Mouse (Mus musculus) heart, embryonic 10.5 days (tissue): Measurements from ENCODE around the gene Eif4e2. TPM values are rescaled to one million over a fixed set of nuclear protein-coding genes. Genes with fewer than 3 reads are reported as not detected.

Experiments used
- DNase-seq: peaks from one replicate; pipeline ENCODE4 v3.0.0-alpha.2; 2017; ENCODE audit warnings: low spot score
- H3K27ac ChIP-seq: fragments of 300-500 bp; sonication (generic); 2 replicates; pipeline ENCODE4 v1.5.1; 2016; ENCODE audit warnings: mild to moderate bottlenecking
- H3K27me3 ChIP-seq: fragments of 300-500 bp; sonication (generic); 2 replicates; pipeline ENCODE4 v1.6.1; 2016; ENCODE audit warnings: mild to moderate bottlenecking; ENCODE audit not compliant: poor library complexity, insufficient read depth, severe bottlenecking
- H3K36me3 ChIP-seq: fragments of 300-500 bp; sonication (generic); 2 replicates; pipeline ENCODE4 v1.6.1; 2016; ENCODE audit warnings: mild to moderate bottlenecking, moderate library complexity
- H3K4me1 ChIP-seq: fragments of 300-500 bp; sonication (generic); 2 replicates; pipeline ENCODE4 v1.6.1; 2016; ENCODE audit warnings: mild to moderate bottlenecking
- H3K4me3 ChIP-seq: fragments of 300-500 bp; sonication (generic); 2 replicates; pipeline ENCODE4 v1.5.1; 2016; ENCODE audit warnings: mild to moderate bottlenecking, moderate library complexity
- H3K9me3 ChIP-seq: fragments of 300-500 bp; sonication (generic); 2 replicates; pipeline ENCODE4 v1.6.1; 2016; ENCODE audit warnings: mild to moderate bottlenecking, moderate library complexity
- WGBS: fragments of 180-500 bp; shearing (Covaris S2); methylation state at CpG from one replicate; pipeline ENCODE4 v1.1.7; 2016; 5-methylcytosine and 5-hydroxymethylcytosine counted together
- polyA plus RNA-seq: library from polyadenylated mRNA; unstranded; fragments of >200 nt; fragmentation: Nextera tagmentation; extraction: Ambion mirVana; gene quantifications from 2 replicates; pipeline ENCODE4 v1.2.1, GENCODE M21; 2016

The Eif4e2 gene
- polyA plus RNA-seq, 1 experiment from 2014 or later: 174 TPM

GRCm38 (mm10) chr1:87270641-87271467, 57.1 kb downstream of the Eif4e2 start:
- Histone ChIP-seq H3K9me3 (no peaks in the 10 kb centered on the region), H3K36me3 (no peaks in the 10 kb centered on the region), H3K27me3 (peaks cover 57% of the 10 kb centered on the region), H3K4me1 (peaks cover 40% of the 10 kb centered on the region), H3K27ac (peak overlapping the region; percentile 47; the same call in 1 of the 2 replicates), H3K4me3 (peak overlapping the region; percentile 35)
- DNase-seq: no peak
- WGBS: 5% methylated on average over 19 of the region's 20 CpGs

GRCm38 (mm10) chr1:87271596-87271995, 57.9 kb downstream of the Eif4e2 start:
- Histone ChIP-seq H3K9me3 (no peaks in the 10 kb centered on the region), H3K4me1 (peaks cover 38% of the 10 kb centered on the region), H3K27ac (no peak overlapping the region), H3K27me3 (peaks cover 49% of the 10 kb centered on the region), H3K4me3 (no peak overlapping the region), H3K36me3 (no peaks in the 10 kb centered on the region)
- no peak for DNase-seq
- WGBS: 67% methylated on average over 1 of the region's 1 CpGs

DNA sequence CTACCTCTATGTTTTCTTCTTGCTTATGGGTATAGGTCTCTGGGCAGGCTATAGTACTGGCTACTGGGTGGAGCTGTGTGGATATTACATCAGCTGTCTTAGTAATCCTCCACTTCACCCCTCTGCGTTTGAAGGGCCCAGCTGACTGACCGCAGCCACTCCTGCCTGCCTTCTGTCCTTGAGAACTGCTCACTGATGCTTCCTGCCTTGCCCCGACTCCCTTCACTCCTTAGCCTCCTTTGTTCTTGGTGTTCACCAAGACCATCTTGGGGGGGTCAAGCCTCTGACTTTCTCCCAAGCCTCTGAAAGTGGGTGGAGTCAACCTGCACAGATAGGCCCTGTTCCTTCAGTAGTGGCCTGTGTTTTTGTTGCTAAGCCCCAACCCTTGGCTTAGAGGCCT, 58.7 kb downstream of the Eif4e2 start:
- H3K9me3 ChIP-seq: no peaks in the 10 kb centered on the region
- peaks cover 38% of the 10 kb centered on the region for H3K4me1 ChIP-seq
- H3K4me3 ChIP-seq: no peak overlapping the region
- WGBS: 45% methylated on average over 3 of the region's 3 CpGs
- DNase-seq: no peak
- H3K27ac ChIP-seq: no peak overlapping the region; the same call in 1 of the 2 replicates
- no peaks in the 10 kb centered on the region for H3K36me3 ChIP-seq
- peaks cover 40% of the 10 kb centered on the region for H3K27me3 ChIP-seq

- Histone ChIP-seq H3K27me3 (peaks cover 30% of the 10 kb centered on the region), H3K36me3 (no peaks in the 10 kb centered on the region), H3K27ac (peak overlapping the region; percentile 39), H3K9me3 (no peaks in the 10 kb centered on the region), H3K4me1 (peaks cover 38% of the 10 kb centered on the region), H3K4me3 (no peak overlapping the region)
- WGBS: 53% methylated on average over 3 of the region's 3 CpGs
- DNase-seq: no peak
Observed at GRCm38 (mm10) chr1:87273514-87273942, 59.8 kb downstream of the Eif4e2 start.

DNA sequence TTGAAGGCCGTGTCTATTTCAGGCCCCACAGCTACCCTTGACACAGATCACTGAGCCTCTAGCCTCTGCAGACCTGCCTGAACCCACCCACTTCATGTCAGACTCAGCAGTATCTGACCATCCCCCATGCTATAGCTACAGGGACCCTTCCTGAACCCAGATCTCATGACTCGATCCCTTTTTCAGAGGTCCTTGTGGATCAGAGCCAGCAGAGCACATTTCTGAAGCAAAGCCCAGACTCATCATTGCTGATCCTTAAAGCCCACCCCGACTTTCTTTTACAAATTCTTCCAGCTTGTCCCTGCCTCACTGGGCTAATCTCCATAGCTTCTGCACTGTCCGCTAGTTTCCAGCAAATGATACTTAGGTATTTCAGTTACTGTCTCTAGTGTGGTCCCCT, 60.4 kb downstream of the Eif4e2 start:
- WGBS: 62% methylated on average over 4 of the region's 4 CpGs
- no peak for DNase-seq
- Histone ChIP-seq H3K27ac (peak overlapping the region; percentile 39; the same call in 1 of the 2 replicates), H3K4me3 (no peak overlapping the region), H3K36me3 (no peaks in the 10 kb centered on the region), H3K27me3 (peaks cover 24% of the 10 kb centered on the region), H3K9me3 (no peaks in the 10 kb centered on the region), H3K4me1 (peaks cover 38% of the 10 kb centered on the region)

GRCm38 (mm10) chr1:87275151-87275550, 61.4 kb downstream of the Eif4e2 start:
- H3K9me3 ChIP-seq: no peaks in the 10 kb centered on the region
- WGBS: 88% methylated on average over 12 of the region's 12 CpGs
- peaks cover 35% of the 10 kb centered on the region for H3K4me1 ChIP-seq
- H3K4me3 ChIP-seq: no peak overlapping the region
- H3K27me3 ChIP-seq: peaks cover 19% of the 10 kb centered on the region; the same call in 1 of the 2 replicates
- H3K27ac ChIP-seq: no peak overlapping the region
- H3K36me3 ChIP-seq: no peaks in the 10 kb centered on the region
- DNase-seq: no peak

DNA sequence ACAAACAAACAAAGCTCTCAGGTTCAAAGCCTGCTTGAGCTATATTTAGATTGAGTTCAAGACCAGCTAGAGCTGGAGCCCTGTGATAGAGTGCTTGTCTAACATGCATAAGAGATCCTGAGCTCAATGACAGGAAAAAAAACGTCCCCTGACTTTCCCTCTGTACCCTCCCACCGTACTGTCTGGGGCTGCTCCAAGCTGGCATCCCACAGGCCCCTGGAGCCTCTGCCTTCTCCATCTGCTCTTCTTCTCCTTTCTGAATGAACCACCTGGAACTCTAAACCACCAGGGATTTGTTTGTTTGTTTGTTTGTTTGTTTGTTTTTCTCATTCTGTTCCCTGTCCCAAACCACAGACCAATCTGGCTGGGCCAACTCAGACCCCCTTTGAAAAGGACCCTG, 62.3 kb downstream of the Eif4e2 start:
- H3K9me3 ChIP-seq: no peaks in the 10 kb centered on the region
- peaks cover 19% of the 10 kb centered on the region; the same call in 1 of the 2 replicates for H3K27me3 ChIP-seq
- H3K4me1 ChIP-seq: peaks cover 26% of the 10 kb centered on the region
- DNase-seq: no peak
- WGBS: 47% methylated on average over 2 of the region's 2 CpGs
- H3K4me3 ChIP-seq: no peak overlapping the region
- no peak overlapping the region for H3K27ac ChIP-seq
- H3K36me3 ChIP-seq: no peaks in the 10 kb centered on the region

DNA sequence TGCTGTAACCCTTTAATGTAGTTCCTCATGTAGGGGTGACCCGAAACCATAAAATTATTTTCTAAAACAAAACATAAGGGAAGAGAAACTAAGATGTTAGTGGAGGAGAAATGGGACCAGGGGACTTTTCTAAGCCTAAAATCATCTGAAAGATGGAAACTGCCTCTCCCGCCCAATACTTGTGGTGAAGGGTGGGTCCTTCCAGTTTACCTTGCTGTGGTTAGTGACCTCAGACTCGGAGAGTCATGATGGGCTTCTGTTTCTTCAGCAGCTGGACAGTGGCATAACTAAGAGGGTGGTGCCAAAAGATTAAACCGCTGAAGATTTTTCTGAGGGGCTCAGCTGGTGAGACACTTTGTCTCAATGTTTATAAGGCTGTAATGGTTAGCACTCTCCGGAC, 66.6 kb downstream of the Eif4e2 start:
- no peak overlapping the region for H3K27ac ChIP-seq
- no peak for DNase-seq
- no peak overlapping the region for H3K4me3 ChIP-seq
- H3K27me3 ChIP-seq: peaks cover 5% of the 10 kb centered on the region; the same call in 1 of the 2 replicates
- H3K36me3 ChIP-seq: no peaks in the 10 kb centered on the region
- H3K9me3 ChIP-seq: no peaks in the 10 kb centered on the region
- H3K4me1 ChIP-seq: 0 out of 2 replicates have a peak, but pooled peaks cover 5% of the 10 kb centered on the region
- 79% methylated on average over 5 of the region's 5 CpGs for WGBS

GRCm38 (mm10) chr1:87281599-87282412, 68.1 kb downstream of the Eif4e2 start:
- Histone ChIP-seq H3K36me3 (no peaks in the 10 kb centered on the region), H3K27me3 (no peaks in the 10 kb centered on the region), H3K4me3 (peak overlapping the region; percentile 35), H3K9me3 (no peaks in the 10 kb centered on the region), H3K27ac (no peak overlapping the region), H3K4me1 (0 out of 2 replicates have a peak, but pooled peaks cover 5% of the 10 kb centered on the region)
- WGBS: 25% methylated on average over 20 of the region's 20 CpGs
- no peak for DNase-seq

DNA sequence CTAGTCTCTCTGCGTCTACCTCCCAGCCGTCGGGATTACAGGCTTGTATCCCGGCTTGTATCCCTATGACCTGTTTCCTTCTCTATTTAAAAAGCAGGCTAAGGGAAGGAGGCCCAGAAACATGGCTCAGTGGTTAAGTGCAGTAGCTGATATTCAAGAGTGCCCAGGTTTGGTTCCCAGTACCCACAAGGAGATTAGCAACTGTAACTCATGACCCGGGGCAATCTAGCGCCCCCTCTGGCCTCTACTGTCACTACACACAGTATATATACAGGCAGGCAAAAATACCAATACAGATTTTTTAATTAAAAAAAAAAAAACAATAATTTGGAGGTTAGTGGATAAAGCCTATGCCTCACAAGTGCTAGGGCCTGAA, 68.7 kb downstream of the Eif4e2 start:
- Histone ChIP-seq H3K4me3 (no peak overlapping the region), H3K27ac (no peak overlapping the region), H3K27me3 (no peaks in the 10 kb centered on the region), H3K4me1 (0 out of 2 replicates have a peak, but pooled peaks cover 5% of the 10 kb centered on the region), H3K9me3 (no peaks in the 10 kb centered on the region), H3K36me3 (no peaks in the 10 kb centered on the region)
- WGBS: 67% methylated on average over 6 of the region's 6 CpGs
- DNase-seq: no peak

- Histone ChIP-seq H3K36me3 (no peaks in the 10 kb centered on the region), H3K4me3 (no peak overlapping the region), H3K27me3 (no peaks in the 10 kb centered on the region), H3K4me1 (0 out of 2 replicates have a peak, but pooled peaks cover 5% of the 10 kb centered on the region), H3K27ac (no peak overlapping the region), H3K9me3 (no peaks in the 10 kb centered on the region)
- DNase-seq: no peak
- WGBS: 78% methylated on average over 10 of the region's 10 CpGs
Observed at GRCm38 (mm10) chr1:87283410-87283960, 69.8 kb downstream of the Eif4e2 start.

DNA sequence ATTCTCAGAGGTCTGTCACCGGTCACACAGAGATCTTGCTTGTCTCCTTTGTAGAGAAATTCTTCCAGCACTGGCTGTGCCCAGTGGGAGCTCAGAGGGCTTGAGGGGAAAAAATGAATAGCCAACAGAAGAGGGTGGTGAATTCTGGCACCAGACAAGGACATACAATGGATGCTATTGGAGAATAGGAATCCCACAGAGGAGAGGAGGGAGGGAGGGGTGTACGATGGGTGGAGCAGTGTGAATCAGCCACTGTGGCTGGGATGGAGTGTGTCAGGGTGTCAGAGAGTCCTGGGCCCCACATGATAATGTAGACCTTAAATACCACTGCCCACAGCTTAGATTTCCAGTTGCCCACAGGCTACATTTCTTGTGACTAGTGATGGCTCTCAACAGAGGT, 73.4 kb downstream of the Eif4e2 start:
- H3K36me3 ChIP-seq: no peaks in the 10 kb centered on the region
- peaks cover 1% of the 10 kb centered on the region; the same call in 1 of the 2 replicates for H3K4me1 ChIP-seq
- H3K4me3 ChIP-seq: no peak overlapping the region
- H3K9me3 ChIP-seq: no peaks in the 10 kb centered on the region
- DNase-seq: no peak
- WGBS: 71% methylated on average over 2 of the region's 2 CpGs
- H3K27ac ChIP-seq: no peak overlapping the region
- H3K27me3 ChIP-seq: no peaks in the 10 kb centered on the region
